In the genomic region with DNA sequence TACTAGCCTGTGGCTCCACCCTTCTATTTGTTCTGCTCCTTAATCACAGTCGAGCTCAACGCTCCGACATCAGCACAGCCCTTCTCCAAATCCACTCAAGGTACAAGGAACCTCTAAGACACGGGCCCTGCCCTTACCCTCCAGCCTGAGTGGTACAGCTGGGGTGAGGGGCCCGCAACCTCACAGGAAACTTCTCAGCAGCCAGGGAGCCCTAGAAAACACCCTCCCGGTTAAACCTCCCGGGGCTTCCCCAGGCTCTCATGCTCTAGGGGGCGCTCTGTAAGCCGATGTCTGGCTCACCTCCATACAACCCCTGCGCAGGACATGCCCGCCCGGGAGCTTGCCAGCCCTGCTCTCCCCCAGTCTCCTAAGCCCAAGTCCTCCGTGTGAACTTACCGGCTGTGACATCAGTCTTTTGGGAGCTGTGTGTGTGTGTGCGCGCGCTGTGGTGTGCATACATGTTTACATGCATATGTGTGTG, we compare ENCODE assay signal across 9 mouse cellular contexts. TPM values are rescaled to one million over a fixed set of nuclear protein-coding genes. Genes with fewer than 3 reads are reported as not detected.
DNase-seq lines count a peak whose midpoint lies in the region; ATAC-seq and TF ChIP-seq lines count a peak whose summit lies in the region.
"Had no signal": no experiment of that assay in that cellular context is flagged by ENCODE, and none has a peak within 500 bp of the region (broad histone marks: within the 10 kb centered on the region; RNA-seq: fewer than 3 reads in every experiment).

No protein-coding gene starts in this region.

- no peak overlapping the region for H3K9ac ChIP-seq in heart, adult 2 months (ENCODE audit: low read depth, low read length)
- H3K9ac ChIP-seq in embryonic facial prominence, embryonic 15.5 days, result no peak overlapping the region
- no peak overlapping the region for H3K9ac ChIP-seq in kidney, embryonic 14.5 days (ENCODE audit: low read depth, low read length)

- no peak for TF ChIP-seq POLR2A in heart, adult 2 months (IDR thresholded peaks at IDR 0.05; ENCODE audit: insufficient read depth, low read depth, low read length)

- DNase-seq in heart, adult 2 months, result no peak
- no peak for DNase-seq in heart, postnatal 36 days
- DNase-seq in ES-CJ7 (ENCODE audit: low read depth, low spot score), result peak; percentile 59
- no peak for DNase-seq in ovary, postnatal 36 days (ENCODE audit: low spot score)

- H3K4me1 ChIP-seq in heart, adult 2 months (ENCODE audit: control insufficient read depth, insufficient read depth, low read length), result no peaks in the 10 kb centered on the region
- H3K4me1 ChIP-seq in embryonic facial prominence, embryonic 15.5 days, result peaks cover 5% of the 10 kb centered on the region; the same call in 1 of the 2 replicates
- H3K4me1 ChIP-seq in kidney, embryonic 14.5 days (ENCODE audit: control insufficient read depth, insufficient read depth, low read length), result peaks cover 3% of the 10 kb centered on the region; the same call in 1 of the 2 replicates

- TF ChIP-seq EP300 in heart, adult 2 months (IDR thresholded peaks at IDR 0.05; ENCODE audit: insufficient read depth, low read depth, low read length), result no peak

- no peaks in the 10 kb centered on the region for H3K27me3 ChIP-seq in heart, adult 2 months (ENCODE audit: control insufficient read depth, insufficient read depth, low read length)
- peaks cover 44% of the 10 kb centered on the region for H3K27me3 ChIP-seq in embryonic facial prominence, embryonic 15.5 days
- H3K27me3 ChIP-seq in kidney, embryonic 14.5 days (ENCODE audit: control insufficient read depth, insufficient read depth, low read length), result peaks cover 26% of the 10 kb centered on the region

- intact Hi-C loops in heart, adult 2 months (cut with DNase I), result loop anchor here (1.0 to 2.0 kb wide), 3 partner anchors 94 to 557 kb away; no protein-coding TSS in a partner anchor
- intact Hi-C loops in heart, postnatal 36 days (cut with DNase I), result loop anchor here (1.0 to 5.0 kb wide), 3 partner anchors 93 to 557 kb away; a partner anchor contains a TSS

- H3K4me2 ChIP-seq in embryonic facial prominence, embryonic 15.5 days (replicated peaks), result peak overlapping the region; percentile 15; the same call in 1 of the 2 replicates
- no peak overlapping the region for H3K4me2 ChIP-seq in kidney, embryonic 14.5 days (replicated peaks; ENCODE audit: low read depth, low read length)

- H3K9me3 ChIP-seq in embryonic facial prominence, embryonic 15.5 days (replicated peaks), result no peaks in the 10 kb centered on the region
- H3K9me3 ChIP-seq in kidney, embryonic 14.5 days (ENCODE audit: control insufficient read depth, low read length), result no peaks in the 10 kb centered on the region

- no peak overlapping the region for H3K4me3 ChIP-seq in heart, adult 2 months
- H3K4me3 ChIP-seq in embryonic facial prominence, embryonic 15.5 days (replicated peaks), result no peak overlapping the region
- H3K4me3 ChIP-seq in kidney, embryonic 14.5 days (ENCODE audit: low read length), result no peak overlapping the region

- no peak overlapping the region for H3K27ac ChIP-seq in heart, adult 2 months
- no peak overlapping the region for H3K27ac ChIP-seq in embryonic facial prominence, embryonic 15.5 days (replicated peaks)
- H3K27ac ChIP-seq in kidney, embryonic 14.5 days (ENCODE audit: low read depth, low read length), result no peak overlapping the region

- WGBS in heart, adult 2 months, result 20% methylated on average over 17 of the region's 17 CpGs
- WGBS in embryonic facial prominence, embryonic 15.5 days, result 15% methylated on average over 17 of the region's 17 CpGs
- WGBS in kidney, embryonic 14.5 days, result 15% methylated on average over 17 of the region's 17 CpGs

- H3K79me2 ChIP-seq in heart, adult 2 months (replicated peaks; ENCODE audit: control insufficient read depth, insufficient read depth, low read length), result no peaks in the 10 kb centered on the region

- no peak for ATAC-seq in embryonic facial prominence, embryonic 15.5 days (ENCODE audit: insufficient number of reproducible peaks, low FRiP score, low TSS enrichment, low read depth)
- 0 out of 2 replicates have a peak, but pooled peaks have one; percentile 6 for ATAC-seq in megakaryocyte progenitor cell, adult 5-6 weeks (replicated peaks; ENCODE audit: poor library complexity)
- no peak for ATAC-seq in inflammation-experienced regulatory T-cells, adult 6 months
- no peak for ATAC-seq in kidney, embryonic 14.5 days (ENCODE audit: low FRiP score, low TSS enrichment)

- H3K36me3 ChIP-seq in heart, adult 2 months (ENCODE audit: control insufficient read depth, insufficient read depth, low read length), result no peaks in the 10 kb centered on the region
- no peaks in the 10 kb centered on the region for H3K36me3 ChIP-seq in embryonic facial prominence, embryonic 15.5 days
- H3K36me3 ChIP-seq in kidney, embryonic 14.5 days (ENCODE audit: control insufficient read depth, insufficient read depth, low read length), result no peaks in the 10 kb centered on the region

- TF ChIP-seq CTCF in heart, adult 2 months (IDR thresholded peaks at IDR 0.05), result peak; percentile 15

RNA-seq across cellular contexts. Expression of a gene that starts 9.6 kb away (rescaled TPM):
- total RNA-seq in heart, adult 2 months (2021), result not detected
- 0.06 and 0.18 TPM in 2 replicates for polyA plus RNA-seq in heart, adult 2 months (2012; rRNA removed)
- not detected for total RNA-seq in heart, postnatal 36 days (2021)
- 0.85 and 1.3 TPM in 2 replicates for polyA plus RNA-seq in embryonic facial prominence, embryonic 15.5 days (2015; fragmentation: Nextera tagmentation; extraction: Ambion mirVana)
- total RNA-seq in megakaryocyte progenitor cell, adult 5-6 weeks (2015), result not detected in 2 replicates
- total RNA-seq in megakaryocyte progenitor cell, adult 5-6 weeks (2017), result not detected in 2 replicates
- polyA plus RNA-seq in inflammation-experienced regulatory T-cells, adult 6 months (2017; shearing (Covaris generic)), result not detected
- not detected in 2 replicates for polyA plus RNA-seq in kidney, embryonic 14.5 days (2014; fragmentation: Nextera tagmentation; extraction: Ambion mirVana)
- total RNA-seq: MEL had no signal

RNA-seq across cellular contexts. Expression of a gene that starts 30.8 kb away (rescaled TPM):
- total RNA-seq in heart, adult 2 months (2021), result under 1 TPM in 1 of 2 experiments, not detected in 1; 0.20 TPM
- 0.86 and 0.91 TPM in 2 replicates for polyA plus RNA-seq in heart, adult 2 months (2012; rRNA removed)
- total RNA-seq in heart, postnatal 36 days (2021), result under 1 TPM in 1 of 2 experiments, not detected in 1; 0.39 TPM
- polyA plus RNA-seq in embryonic facial prominence, embryonic 15.5 days (2015; fragmentation: Nextera tagmentation; extraction: Ambion mirVana), result 6.2 and 8.7 TPM in 2 replicates
- not detected in 2 replicates for total RNA-seq in megakaryocyte progenitor cell, adult 5-6 weeks (2015)
- total RNA-seq in megakaryocyte progenitor cell, adult 5-6 weeks (2017), result not detected in 2 replicates
- polyA plus RNA-seq in inflammation-experienced regulatory T-cells, adult 6 months (2017; shearing (Covaris generic)), result under 1 TPM in 1 of 3 experiments, not detected in 2; 0.29 TPM
- 0.10 and 0.28 TPM in 2 replicates for polyA plus RNA-seq in kidney, embryonic 14.5 days (2014; fragmentation: Nextera tagmentation; extraction: Ambion mirVana)
- total RNA-seq: MEL had no signal

RNA-seq across cellular contexts. Expression of a gene that starts 48.2 kb away (rescaled TPM):
- not detected for total RNA-seq in heart, adult 2 months (2021)
- 0.15 TPM in 1 of 2 replicates, not detected in the other for polyA plus RNA-seq in heart, adult 2 months (2012; rRNA removed)
- not detected for total RNA-seq in heart, postnatal 36 days (2021)
- 0.08 TPM in 1 of 2 replicates, not detected in the other for polyA plus RNA-seq in embryonic facial prominence, embryonic 15.5 days (2015; fragmentation: Nextera tagmentation; extraction: Ambion mirVana)
- total RNA-seq in megakaryocyte progenitor cell, adult 5-6 weeks (2015), result not detected in 2 replicates
- total RNA-seq in megakaryocyte progenitor cell, adult 5-6 weeks (2017), result not detected in 2 replicates
- not detected for polyA plus RNA-seq in inflammation-experienced regulatory T-cells, adult 6 months (2017; shearing (Covaris generic))
- polyA plus RNA-seq in kidney, embryonic 14.5 days (2014; fragmentation: Nextera tagmentation; extraction: Ambion mirVana), result not detected in 2 replicates
- total RNA-seq: MEL had no signal
